Mouse (Mus musculus): ENCODE results near the gene Rilp. TPM values are rescaled to one million over a fixed set of nuclear protein-coding genes. Genes with fewer than 3 reads are reported as not detected.
A peak's percentile ranks its signal among the peaks of the same experiment; 100 is the strongest.

Gene Rilp
- 1.4 and 1.6 TPM in 2 replicates for polyA plus RNA-seq (2015; fragmentation: Nextera tagmentation; extraction: Ambion mirVana)

DNA sequence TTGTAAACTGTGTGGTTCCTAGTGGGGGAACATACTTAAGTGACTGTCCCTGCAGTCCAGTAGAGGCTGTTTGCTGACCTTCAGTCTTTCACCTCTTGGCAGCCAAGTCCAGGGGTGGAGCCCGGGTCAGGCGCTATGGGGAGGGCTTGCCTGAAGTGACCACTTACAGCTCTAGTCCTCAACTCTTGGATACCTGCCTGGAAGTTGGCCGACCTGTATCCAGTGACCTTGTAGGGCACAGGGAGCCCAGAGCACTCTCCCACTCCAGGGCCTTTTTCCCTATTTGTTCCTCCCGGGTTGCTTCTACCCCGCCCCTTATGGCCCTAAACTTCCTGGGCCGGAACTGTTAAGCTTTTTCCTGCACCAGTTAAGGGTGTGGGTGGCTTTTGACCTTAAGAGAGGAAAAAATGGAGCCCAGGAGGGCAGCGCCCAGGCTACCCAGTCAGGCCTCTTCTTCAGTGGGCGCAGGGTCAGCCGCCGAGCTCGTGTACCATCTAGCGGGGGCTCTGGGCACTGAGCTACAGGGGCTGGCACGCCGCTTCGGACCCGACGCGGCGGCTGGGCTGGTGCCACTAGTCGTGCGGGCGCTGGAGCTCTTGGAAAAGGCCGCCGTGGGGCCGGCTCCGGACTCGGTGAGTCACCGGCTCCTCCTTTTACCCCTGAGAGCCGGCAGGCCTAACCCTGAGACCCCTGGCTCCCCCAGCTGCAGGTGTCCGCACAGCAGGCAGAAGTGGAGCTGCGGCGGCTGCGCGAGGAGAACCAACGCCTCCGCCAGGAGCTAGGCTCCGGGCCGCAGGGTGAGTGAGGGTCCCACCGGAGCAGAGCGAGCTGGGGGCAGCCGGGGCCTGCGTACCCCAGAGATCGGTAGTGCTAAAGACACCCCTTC, at the start of gene Rilp:
Gene Rilp, plus strand, starts transcription at position 354 of the 886 bp plus-strand sequence.
- Histone ChIP-seq H3K4me2 (peak within 1 kb of the TSS; percentile 100), H3K27me3 (no peaks in the 10 kb centered on the region), H3K4me3 (replicated peaks) (peak within 1 kb of the TSS; percentile 69), H3K9ac (peak within 1 kb of the TSS; percentile 83), H3K36me3 (peaks cover 48% of the 10 kb centered on the region), H3K9me3 (replicated peaks) (no peaks in the 10 kb centered on the region), H3K4me1 (replicated peaks) (peaks cover 37% of the 10 kb centered on the region), H3K27ac (peak within 1 kb of the TSS; percentile 86)
- ATAC-seq (ENCODE audit: low read depth), result peak; percentile 69
- DNase-seq, result peak; percentile 52
- WGBS (ENCODE audit: insufficient replicate concordance), result 4% methylated on average over 43 of the region's 43 CpGs

DNA sequence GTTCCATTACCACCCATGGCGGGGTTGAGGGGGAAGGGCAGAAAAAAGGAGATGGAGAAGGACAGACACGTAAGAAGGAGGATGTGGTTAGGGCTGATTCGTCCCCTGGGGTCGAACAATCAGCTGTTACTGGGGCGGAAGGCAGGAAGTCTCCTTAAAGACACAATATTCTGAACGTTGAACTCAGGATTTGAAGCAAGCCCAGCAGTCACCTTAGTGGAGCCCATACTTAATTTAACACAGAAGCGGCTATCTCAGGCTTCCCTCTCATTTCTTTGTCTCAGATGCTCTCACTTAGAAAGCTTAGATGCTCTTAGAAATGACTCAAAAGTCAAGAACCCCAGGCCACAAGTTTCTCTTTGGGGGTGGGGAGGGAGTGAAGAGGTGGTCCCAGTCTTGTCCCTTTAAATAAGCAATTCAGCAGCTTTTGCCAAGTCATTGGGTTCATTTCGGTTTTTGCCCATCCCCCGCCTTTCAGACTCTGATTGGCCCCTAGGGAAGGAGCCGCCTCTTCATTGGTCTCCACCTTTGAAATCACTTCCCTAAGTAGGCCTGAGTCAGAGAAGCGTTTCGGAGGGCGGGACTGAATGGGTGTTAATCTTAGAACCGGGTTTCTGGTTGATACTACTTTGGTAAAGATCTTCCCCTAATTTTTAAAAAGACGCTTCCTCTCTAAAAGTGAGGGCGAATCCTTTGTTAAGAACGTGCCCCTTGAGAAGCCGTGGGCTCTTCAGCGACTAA, 49.6 kb upstream of the Rilp start:
- Histone ChIP-seq H3K4me3 (replicated peaks) (peak overlapping the region; percentile 64), H3K9me3 (replicated peaks) (no peaks in the 10 kb centered on the region), H3K27ac (peak overlapping the region; percentile 99), H3K9ac (peak overlapping the region; percentile 79), H3K27me3 (no peaks in the 10 kb centered on the region), H3K36me3 (peaks cover 20% of the 10 kb centered on the region), H3K4me2 (peak overlapping the region; percentile 86), H3K4me1 (replicated peaks) (peaks cover 83% of the 10 kb centered on the region)
- peak; percentile 91 for DNase-seq
- WGBS (ENCODE audit: insufficient replicate concordance), result under 1% methylated on average over 19 of the region's 19 CpGs
- peak; percentile 59 for ATAC-seq (ENCODE audit: low read depth)

GRCm38 (mm10) chr11:75460844-75461742, 48.8 kb upstream of the Rilp start, which contains the start of gene Tlcd2:
Tlcd2 (plus strand) TSS chr11:75461715.
- peak; percentile 85 for ATAC-seq (ENCODE audit: low read depth)
- Histone ChIP-seq H3K9me3 (replicated peaks) (no peaks in the 10 kb centered on the region), H3K4me2 (peak within 1 kb of the TSS; percentile 92), H3K27me3 (no peaks in the 10 kb centered on the region), H3K27ac (peak within 1 kb of the TSS; percentile 100), H3K4me3 (replicated peaks) (peak within 1 kb of the TSS; percentile 92), H3K4me1 (replicated peaks) (peaks cover 75% of the 10 kb centered on the region), H3K36me3 (peaks cover 28% of the 10 kb centered on the region), H3K9ac (peak within 1 kb of the TSS; percentile 97)
- under 1% methylated on average over 46 of the region's 46 CpGs for WGBS (ENCODE audit: insufficient replicate concordance)
- peak; percentile 100 for DNase-seq

GRCm38 (mm10) chr11:75461743-75462252, 48.1 kb upstream of the Rilp start:
- DNase-seq (no peak), ATAC-seq (ENCODE audit: low read depth) (0 out of 2 replicates have a peak, but pooled peaks have one; percentile 0)
- Histone ChIP-seq H3K4me1 (replicated peaks) (peaks cover 73% of the 10 kb centered on the region), H3K4me2 (peak overlapping the region; percentile 92), H3K9me3 (replicated peaks) (no peaks in the 10 kb centered on the region), H3K4me3 (replicated peaks) (peak overlapping the region; percentile 92), H3K27me3 (no peaks in the 10 kb centered on the region), H3K36me3 (peaks cover 32% of the 10 kb centered on the region), H3K9ac (peak overlapping the region; percentile 97), H3K27ac (peak overlapping the region; percentile 100)
- 1% methylated on average over 30 of the region's 30 CpGs for WGBS (ENCODE audit: insufficient replicate concordance)

- Histone ChIP-seq H3K9me3 (replicated peaks) (no peaks in the 10 kb centered on the region), H3K27ac (peak overlapping the region; percentile 100), H3K4me3 (replicated peaks) (peak overlapping the region; percentile 92), H3K4me1 (replicated peaks) (peaks cover 74% of the 10 kb centered on the region), H3K27me3 (no peaks in the 10 kb centered on the region), H3K36me3 (peaks cover 34% of the 10 kb centered on the region), H3K9ac (peak overlapping the region; percentile 97), H3K4me2 (peak overlapping the region; percentile 92)
- WGBS (ENCODE audit: insufficient replicate concordance), result 4% methylated on average over 16 of the region's 16 CpGs
- peak; percentile 80 for DNase-seq
- peak; percentile 43 for ATAC-seq (ENCODE audit: low read depth)
These were observed 47.6 kb upstream of the Rilp start for GRCm38 (mm10) chr11:75462253-75462783.

DNA sequence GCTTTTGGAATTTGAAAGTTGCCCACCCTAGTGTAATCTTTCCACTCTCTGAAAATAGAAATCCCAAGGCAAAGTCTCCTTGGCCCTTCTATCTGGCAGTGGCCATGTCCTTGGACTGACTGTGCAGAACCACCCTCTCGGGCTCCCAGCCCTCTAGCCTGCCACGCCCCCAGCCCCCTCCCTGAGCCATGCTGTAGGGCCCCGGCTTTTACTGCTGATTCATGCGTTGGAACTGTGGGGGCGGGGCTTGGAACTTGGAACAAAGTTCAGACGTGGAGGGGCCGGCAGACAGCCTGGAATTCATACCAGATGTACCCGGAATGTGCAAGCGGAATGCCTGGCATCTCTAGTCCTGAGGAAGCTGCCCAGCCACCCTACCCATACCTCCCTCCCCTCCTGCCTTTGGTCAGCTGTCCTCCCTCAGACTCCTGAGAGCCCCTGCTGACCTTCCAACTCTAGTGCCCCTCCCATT, 47.0 kb upstream of the Rilp start:
- Histone ChIP-seq H3K4me1 (replicated peaks) (peaks cover 74% of the 10 kb centered on the region), H3K9ac (peak overlapping the region; percentile 97), H3K27me3 (no peaks in the 10 kb centered on the region), H3K36me3 (peaks cover 34% of the 10 kb centered on the region), H3K27ac (peak overlapping the region; percentile 100), H3K9me3 (replicated peaks) (no peaks in the 10 kb centered on the region), H3K4me3 (replicated peaks) (peak overlapping the region; percentile 92), H3K4me2 (peak overlapping the region; percentile 92)
- DNase-seq, result peak; percentile 91
- 4% methylated on average over 9 of the region's 9 CpGs for WGBS (ENCODE audit: insufficient replicate concordance)
- ATAC-seq (ENCODE audit: low read depth), result peak; percentile 58

DNA sequence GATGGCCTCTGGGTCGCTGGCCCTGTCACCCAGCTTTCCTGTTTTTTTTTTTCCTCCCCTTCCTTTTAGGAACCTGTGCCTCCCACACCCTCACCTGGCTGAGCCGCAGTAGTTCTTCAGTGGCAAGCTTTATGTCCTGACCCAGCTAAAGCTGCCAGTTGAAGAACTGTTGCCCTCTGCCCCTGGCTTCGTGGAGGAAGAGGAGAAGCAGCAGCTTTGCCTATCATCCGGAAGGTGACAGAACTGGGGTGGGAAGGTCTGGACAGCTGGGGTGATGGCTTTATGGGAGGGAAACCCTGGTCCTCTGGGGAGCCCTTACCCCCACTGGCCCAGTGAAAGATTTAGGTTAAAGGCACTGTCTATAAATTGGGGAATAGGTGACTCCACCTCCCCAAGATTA, 46.3 kb upstream of the Rilp start:
- Histone ChIP-seq H3K9me3 (replicated peaks) (no peaks in the 10 kb centered on the region), H3K4me3 (replicated peaks) (peak overlapping the region; percentile 92), H3K27me3 (no peaks in the 10 kb centered on the region), H3K4me2 (peak overlapping the region; percentile 92), H3K4me1 (replicated peaks) (peaks cover 74% of the 10 kb centered on the region), H3K9ac (peak overlapping the region; percentile 97), H3K36me3 (peaks cover 34% of the 10 kb centered on the region), H3K27ac (peak overlapping the region; percentile 100)
- 83% methylated on average over 4 of the region's 4 CpGs for WGBS (ENCODE audit: insufficient replicate concordance)
- DNase-seq (no peak), ATAC-seq (ENCODE audit: low read depth) (no peak)

DNA sequence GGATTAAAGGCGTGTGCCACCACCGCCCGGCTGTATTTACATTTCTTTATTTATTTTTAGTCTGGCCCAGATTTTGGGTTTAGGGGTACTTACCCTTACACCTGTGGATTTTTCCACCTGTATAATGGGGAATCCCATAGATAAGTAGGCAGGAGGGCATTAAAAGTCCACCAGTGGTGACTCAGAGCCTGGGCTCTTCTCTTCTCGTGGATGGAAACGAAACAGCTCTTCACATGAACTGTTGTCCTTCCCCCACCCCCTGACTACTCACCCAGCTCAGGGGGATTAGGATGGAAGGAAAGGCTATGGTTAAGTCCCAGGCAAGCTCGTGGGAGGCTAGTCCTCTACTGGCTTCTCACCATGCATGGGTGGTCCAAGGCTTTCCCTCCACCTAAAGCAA, 45.5 kb upstream of the Rilp start:
- Histone ChIP-seq H3K9me3 (replicated peaks) (no peaks in the 10 kb centered on the region), H3K27ac (0 out of 2 replicates have a peak overlapping the region, but pooled peaks have one; percentile 100), H3K36me3 (peaks cover 34% of the 10 kb centered on the region), H3K9ac (no peak overlapping the region), H3K4me2 (no peak overlapping the region), H3K27me3 (no peaks in the 10 kb centered on the region), H3K4me3 (replicated peaks) (no peak overlapping the region; the same call in 1 of the 2 replicates), H3K4me1 (replicated peaks) (peaks cover 74% of the 10 kb centered on the region)
- 93% methylated on average over 6 of the region's 6 CpGs for whole genome bisulfite sequencing (ENCODE audit: insufficient replicate concordance)
- DNase-seq, result no peak
- no peak for ATAC-seq (ENCODE audit: low read depth)

- DNase-seq (no peak), ATAC-seq (ENCODE audit: low read depth) (no peak)
- H3K27ac ChIP-seq, result peak overlapping the region; percentile 8; the same call in 1 of the 2 replicates
These were observed 44.8 kb upstream of the Rilp start for GRCm38 (mm10) chr11:75465051-75465450.

More at GRCm38 (mm10) chr11:75465051-75465450, 44.8 kb upstream of the Rilp start:
- Histone ChIP-seq H3K4me1 (replicated peaks) (peaks cover 71% of the 10 kb centered on the region), H3K4me2 (no peak overlapping the region), H3K9ac (no peak overlapping the region), H3K4me3 (replicated peaks) (no peak overlapping the region), H3K36me3 (peaks cover 34% of the 10 kb centered on the region), H3K27me3 (no peaks in the 10 kb centered on the region), H3K9me3 (replicated peaks) (no peaks in the 10 kb centered on the region)
- 88% methylated on average over 6 of the region's 6 CpGs for WGBS (ENCODE audit: insufficient replicate concordance)
